Mouse (Mus musculus) MEL (cell line): ENCODE measurements at regions not wholly inside any gene's neighbourhood (a gene's known extent, or its start where the extent isn't known, plus 50 kb on each side); places are given as distances from the start of the nearest gene placed in this dataset.

Experiments
- DNase-seq: peaks from one replicate; pipeline ENCODE4 v3.0.0; 2011; ENCODE audit warnings: low read depth, low spot score
- H3K27ac ChIP-seq: 2 replicates; pipeline ENCODE4 v1.5.1; 2012; ENCODE audit warnings: low read depth, mild to moderate bottlenecking, control low read depth, low read length, moderate library complexity; ENCODE audit not compliant: control insufficient read depth
- H3K27me3 ChIP-seq, 2 experiments: fragments of 150-350 bp in 1 of 2; sonication (generic) in 1 of 2; 2 replicates each; pipeline ENCODE4 v1.6.1; 2012; ENCODE audit warnings: low read length in 2 of 2, mild to moderate bottlenecking in 2 of 2, improper control_type of control experiment in 1 of 2, moderate library complexity in 1 of 2; ENCODE audit not compliant: insufficient read depth in 2 of 2, control insufficient read depth in 1 of 2
- H3K36me3 ChIP-seq, 2 experiments: 2 replicates each; pipeline ENCODE4 v1.6.1; 2012 to 2014; ENCODE audit warnings: low read length in 2 of 2, improper control_type of control experiment in 1 of 2, inconsistent platforms in 1 of 2, mild to moderate bottlenecking in 1 of 2; ENCODE audit not compliant: insufficient read depth in 2 of 2, control insufficient read depth in 1 of 2
- H3K4me1 ChIP-seq, 2 experiments: fragments of 150-350 bp in 1 of 2; sonication (generic) in 1 of 2; 2 replicates each; pipeline ENCODE4 v1.6.1; 2012; ENCODE audit warnings: low read length in 2 of 2, improper control_type of control experiment in 1 of 2, mild to moderate bottlenecking in 1 of 2; ENCODE audit not compliant: insufficient read depth in 2 of 2, control insufficient read depth in 1 of 2
- H3K4me3 ChIP-seq, 2 experiments: fragments of 150-350 bp in 1 of 2; sonication (generic) in 1 of 2; 2 replicates each; pipeline ENCODE4 v1.5.1; 2012; ENCODE audit warnings: low read depth in 2 of 2, low read length in 2 of 2, mild to moderate bottlenecking in 2 of 2, moderate library complexity in 2 of 2, control low read depth in 1 of 2, improper control_type of control experiment in 1 of 2; ENCODE audit not compliant: control insufficient read depth in 1 of 2, insufficient read depth in 1 of 2
- H3K79me2 ChIP-seq: 2 replicates; pipeline ENCODE4 v1.6.1; 2012; ENCODE audit warnings: mild to moderate bottlenecking, low read length, moderate library complexity; ENCODE audit not compliant: control insufficient read depth, poor library complexity, insufficient read depth
- H3K9ac ChIP-seq: 2 replicates; pipeline ENCODE4 v1.6.1; 2012; ENCODE audit warnings: low read depth, mild to moderate bottlenecking, control low read depth, low read length, moderate library complexity; ENCODE audit not compliant: control insufficient read depth, poor library complexity, severe bottlenecking
- H3K9me3 ChIP-seq: fragments of 150-350 bp; sonication (generic); replicated peaks from 2 replicates; pipeline ENCODE4 v1.6.1; 2012; ENCODE audit warnings: mild to moderate bottlenecking, low read length, improper control_type of control experiment, moderate library complexity; ENCODE audit not compliant: insufficient read depth
- BHLHE40 ChIP-seq: IDR thresholded peaks from 2 replicates; pipeline ENCODE4 v1.6.1; 2012; ENCODE audit warnings: low read depth, mild to moderate bottlenecking, inconsistent platforms, low read length, improper control_type of control experiment, borderline replicate concordance
- CHD1 ChIP-seq: IDR thresholded peaks from 2 replicates; pipeline ENCODE4 v1.6.1; 2012; ENCODE audit warnings: low read depth, mild to moderate bottlenecking, inconsistent platforms, low read length, improper control_type of control experiment
- CHD2 ChIP-seq: IDR thresholded peaks from 2 replicates; pipeline ENCODE4 v1.6.1; 2011; ENCODE audit warnings: low read length, improper control_type of control experiment
- CTCF ChIP-seq, 3 experiments: IDR thresholded peaks in 2 of 3; conservative IDR thresholded peaks in 1 of 3; 2 replicates each; pipeline ENCODE4 v1.5.1; 2011 to 2012; ENCODE audit warnings: low read length in 3 of 3, low read depth in 2 of 3, mild to moderate bottlenecking in 2 of 3, improper control_type of control experiment in 1 of 3, inconsistent platforms in 1 of 3, mixed read lengths in 1 of 3, moderate library complexity in 1 of 3; ENCODE audit not compliant: control insufficient read depth in 1 of 3, insufficient read depth in 1 of 3, poor library complexity in 1 of 3, severe bottlenecking in 1 of 3
- E2F4 ChIP-seq: IDR thresholded peaks from 2 replicates; pipeline ENCODE4 v1.6.1; 2011; ENCODE audit warnings: low read depth, low read length, improper control_type of control experiment, borderline replicate concordance
- EP300 ChIP-seq, 2 experiments: IDR thresholded peaks; 2 replicates each; pipeline ENCODE4 v1.6.1; 2011; ENCODE audit warnings: improper control_type of control experiment in 2 of 2, low read length in 2 of 2, low read depth in 1 of 2, mild to moderate bottlenecking in 1 of 2
- ETS1 ChIP-seq: IDR thresholded peaks from 2 replicates; pipeline ENCODE4 v1.6.1; 2012; ENCODE audit warnings: low read depth, mild to moderate bottlenecking, inconsistent platforms, low read length, improper control_type of control experiment, moderate library complexity
- GABPA ChIP-seq: IDR thresholded peaks from 2 replicates; pipeline ENCODE4 v1.6.1; 2012; ENCODE audit warnings: low read depth, mild to moderate bottlenecking, inconsistent platforms, low read length, improper control_type of control experiment, moderate library complexity
- GATA1 ChIP-seq: IDR thresholded peaks from 2 replicates; pipeline ENCODE4 v1.6.1; 2011; ENCODE audit warnings: low read depth, low read length, improper control_type of control experiment
- HCFC1 ChIP-seq: IDR thresholded peaks from 2 replicates; pipeline ENCODE4 v1.6.1; 2012; ENCODE audit warnings: low read depth, mild to moderate bottlenecking, inconsistent platforms, low read length, improper control_type of control experiment, moderate library complexity
- JUND ChIP-seq: IDR thresholded peaks from 2 replicates; pipeline ENCODE4 v1.6.1; 2011; ENCODE audit warnings: low read depth, mild to moderate bottlenecking, improper control_type of control experiment, low read length
- KAT2A ChIP-seq: conservative IDR thresholded peaks from 2 replicates; pipeline ENCODE4 v1.6.1; 2012; ENCODE audit warnings: low read depth, low read length, improper control_type of control experiment, inconsistent platforms
- MAFK ChIP-seq: IDR thresholded peaks from 2 replicates; pipeline ENCODE4 v1.6.1; 2011; ENCODE audit warnings: low read depth, mild to moderate bottlenecking, low read length, improper control_type of control experiment, borderline replicate concordance
- MAX ChIP-seq: IDR thresholded peaks from 2 replicates; pipeline ENCODE4 v1.6.1; 2011; ENCODE audit warnings: low read length, improper control_type of control experiment
- MAZ ChIP-seq: IDR thresholded peaks from 2 replicates; pipeline ENCODE4 v1.6.1; 2012; ENCODE audit warnings: low read depth, mild to moderate bottlenecking, inconsistent platforms, low read length, improper control_type of control experiment
- MEF2A ChIP-seq: IDR thresholded peaks from 2 replicates; pipeline ENCODE4 v1.6.1; 2014; ENCODE audit warnings: low read depth, mild to moderate bottlenecking, inconsistent platforms, low read length, improper control_type of control experiment; ENCODE audit not compliant: poor library complexity, insufficient replicate concordance, severe bottlenecking; ENCODE audit errors: extremely low read depth
- MXI1 ChIP-seq: IDR thresholded peaks from 2 replicates; pipeline ENCODE4 v1.6.1; 2011; ENCODE audit warnings: mild to moderate bottlenecking, low read depth, low read length, improper control_type of control experiment
- MYB ChIP-seq: IDR thresholded peaks from 2 replicates; pipeline ENCODE4 v1.6.1; 2011; ENCODE audit warnings: mild to moderate bottlenecking, low read depth, low read length, improper control_type of control experiment
- MYC ChIP-seq: IDR thresholded peaks from 2 replicates; pipeline ENCODE4 v1.6.1; 2011; ENCODE audit warnings: low read depth, mild to moderate bottlenecking, low read length, improper control_type of control experiment, moderate library complexity
- NELFE ChIP-seq: IDR thresholded peaks from 2 replicates; pipeline ENCODE4 v1.6.1; 2011; ENCODE audit warnings: low read depth, low read length, improper control_type of control experiment
- NRF1 ChIP-seq: IDR thresholded peaks from 2 replicates; pipeline ENCODE4 v1.6.1; 2014; ENCODE audit warnings: low read depth, mild to moderate bottlenecking, inconsistent platforms, low read length, improper control_type of control experiment, moderate library complexity; ENCODE audit not compliant: poor library complexity, insufficient read depth, severe bottlenecking
- POLR2A ChIP-seq, 2 experiments: IDR thresholded peaks; 2 replicates each; pipeline ENCODE4 v1.6.1; 2011 to 2012; ENCODE audit warnings: low read length in 2 of 2, mild to moderate bottlenecking in 2 of 2, control low read depth in 1 of 2, improper control_type of control experiment in 1 of 2, low read depth in 1 of 2, moderate library complexity in 1 of 2; ENCODE audit not compliant: control insufficient read depth in 1 of 2, insufficient read depth in 1 of 2, poor library complexity in 1 of 2
- POLR2AphosphoS2 ChIP-seq: IDR thresholded peaks from 2 replicates; pipeline ENCODE4 v1.6.1; 2011; ENCODE audit warnings: low read length, improper control_type of control experiment
- POLR2AphosphoS5 ChIP-seq: IDR thresholded peaks from 2 replicates; pipeline ENCODE4 v1.6.1; 2012; ENCODE audit warnings: low read depth, borderline replicate concordance, mild to moderate bottlenecking, inconsistent platforms, low read length, moderate library complexity, mixed read lengths
- RAD21 ChIP-seq: IDR thresholded peaks from 2 replicates; pipeline ENCODE4 v1.6.1; 2011; ENCODE audit warnings: mild to moderate bottlenecking, low read depth, low read length, improper control_type of control experiment
- RCOR1 ChIP-seq: IDR thresholded peaks from 2 replicates; pipeline ENCODE4 v1.6.1; 2012; ENCODE audit warnings: low read depth, mild to moderate bottlenecking, inconsistent platforms, low read length, improper control_type of control experiment
- SIN3A ChIP-seq: IDR thresholded peaks from 2 replicates; pipeline ENCODE4 v1.6.1; 2012; ENCODE audit warnings: low read length, improper control_type of control experiment, inconsistent platforms
- SMC3 ChIP-seq: IDR thresholded peaks from 2 replicates; pipeline ENCODE4 v1.6.1; 2011; ENCODE audit warnings: low read depth, low read length, improper control_type of control experiment
- TAL1 ChIP-seq: IDR thresholded peaks from 2 replicates; pipeline ENCODE4 v1.6.1; 2012; ENCODE audit warnings: mild to moderate bottlenecking, inconsistent platforms, low read length, moderate library complexity, mixed read lengths
- TBP ChIP-seq: IDR thresholded peaks from 2 replicates; pipeline ENCODE4 v1.8.0; 2011; ENCODE audit warnings: low read depth, low read length, improper control_type of control experiment
- TCF12 ChIP-seq: IDR thresholded peaks from 2 replicates; pipeline ENCODE4 v1.6.1; 2014; ENCODE audit warnings: low read depth, mild to moderate bottlenecking, inconsistent platforms, low read length, improper control_type of control experiment, moderate library complexity
- UBTF ChIP-seq: IDR thresholded peaks from 2 replicates; pipeline ENCODE4 v1.6.1; 2012; ENCODE audit warnings: low read depth, mild to moderate bottlenecking, inconsistent platforms, low read length, improper control_type of control experiment, moderate library complexity, borderline replicate concordance; ENCODE audit not compliant: insufficient read depth
- USF1 ChIP-seq: IDR thresholded peaks from 2 replicates; pipeline ENCODE4 v1.6.1; 2014; ENCODE audit warnings: low read depth, mild to moderate bottlenecking, inconsistent platforms, low read length, improper control_type of control experiment, moderate library complexity
- USF2 ChIP-seq, 2 experiments: IDR thresholded peaks; 2 replicates each; pipeline ENCODE4 v1.6.1; 2011 to 2012; ENCODE audit warnings: improper control_type of control experiment in 2 of 2, low read length in 2 of 2, borderline replicate concordance in 1 of 2, inconsistent platforms in 1 of 2, low read depth in 1 of 2, mild to moderate bottlenecking in 1 of 2; ENCODE audit not compliant: insufficient read depth in 1 of 2
- ZC3H11A ChIP-seq: IDR thresholded peaks from 2 replicates; pipeline ENCODE4 v1.6.1; 2012; ENCODE audit warnings: low read depth, mild to moderate bottlenecking, inconsistent platforms, low read length, improper control_type of control experiment
- ZKSCAN1 ChIP-seq: IDR thresholded peaks from 2 replicates; pipeline ENCODE4 v1.6.1; 2012; ENCODE audit warnings: low read depth, mild to moderate bottlenecking, inconsistent platforms, low read length, improper control_type of control experiment, moderate library complexity
- ZMIZ1 ChIP-seq: IDR thresholded peaks from 2 replicates; pipeline ENCODE4 v1.6.1; 2012; ENCODE audit warnings: low read depth, mild to moderate bottlenecking, inconsistent platforms, low read length, improper control_type of control experiment, moderate library complexity
- ZNF384 ChIP-seq: IDR thresholded peaks from 2 replicates; pipeline ENCODE4 v1.6.1; 2012; ENCODE audit warnings: low read depth, mild to moderate bottlenecking, inconsistent platforms, low read length, improper control_type of control experiment

DNA sequence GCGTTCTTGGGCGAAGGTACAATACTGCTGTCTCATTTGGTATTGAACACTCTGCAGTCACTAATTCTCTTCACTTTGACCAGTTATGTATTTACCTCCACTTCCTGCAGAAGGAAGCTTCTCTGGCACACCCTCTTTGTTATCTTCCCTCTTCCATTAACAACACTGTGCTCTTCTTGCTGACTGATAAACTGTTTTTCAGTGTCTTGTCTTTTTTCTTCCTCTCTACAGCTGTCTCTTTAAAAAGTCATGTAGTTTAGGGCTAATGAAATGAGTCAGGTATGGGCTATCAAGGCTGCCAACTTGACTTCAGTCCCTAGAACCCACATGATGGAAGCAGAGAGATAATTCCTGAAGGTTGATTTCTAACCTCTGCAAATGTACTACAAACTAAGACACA, 370.0 kb downstream of the Izumo3 start:
- peaks cover 0 to 18% of the 10 kb centered on the region in 2 experiments; a peak in 2 of 4 replicates for H3K36me3 ChIP-seq
- H3K79me2 ChIP-seq, result no peaks in the 10 kb centered on the region
- no peak overlapping the region for H3K4me3 ChIP-seq
- H3K4me1 ChIP-seq, result peaks cover 5 to 11% of the 10 kb centered on the region in 2 experiments
- H3K27ac ChIP-seq, result peak overlapping the region; percentile 89
- no peaks in the 10 kb centered on the region for H3K27me3 ChIP-seq
- DNase-seq, result peak; percentile 83
- no peak overlapping the region for H3K9ac ChIP-seq
- no peaks in the 10 kb centered on the region for H3K9me3 ChIP-seq
- TF ChIP-seq RCOR1 (peak; percentile 53), RAD21 (no peak; the same call in 1 of the 2 replicates), ZNF384 (peak; percentile 62; the same call in 1 of the 2 replicates), UBTF (no peak), HCFC1 (no peak), MYC (0 out of 2 replicates have a peak, but pooled peaks have one; percentile 47), E2F4 (no peak), KAT2A (no peak), TAL1 (peak; percentile 47), MYB (peak; percentile 44; the same call in 1 of the 2 replicates), POLR2AphosphoS5 (no peak), CHD1 (no peak), NELFE (no peak), ZMIZ1 (no peak), GATA1 (peak; percentile 97), CTCF (IDR thresholded peaks at IDR 0.05 in 2 of 3, conservative IDR thresholded peaks at IDR 0.05 in 1 of 3; ENCODE audit: control insufficient read depth in 1 of 3, insufficient read depth in 1 of 3, low read depth in 2 of 3, low read length in 3 of 3, poor library complexity in 1 of 3, severe bottlenecking in 1 of 3) (no peak), SMC3 (no peak), CHD2 (no peak), POLR2AphosphoS2 (no peak), MAZ (no peak), BHLHE40 (no peak), MAFK (no peak), SIN3A (peak; percentile 75), TBP (no peak), TCF12 (peak; percentile 93), ETS1 (peak; percentile 89), USF2 (IDR thresholded peaks at IDR 0.05; ENCODE audit: borderline replicate concordance in 1 of 2, insufficient read depth in 1 of 2, low read depth in 1 of 2, low read length in 2 of 2) (no peak), JUND (no peak), ZKSCAN1 (no peak), NRF1 (peak; percentile 3; the same call in 1 of the 2 replicates), MEF2A (no peak), ZC3H11A (no peak), POLR2A (IDR thresholded peaks at IDR 0.05; ENCODE audit: control insufficient read depth in 1 of 2, insufficient read depth in 1 of 2, low read depth in 1 of 2, low read length in 2 of 2, poor library complexity in 1 of 2) (no peak), GABPA (no peak), EP300 (IDR thresholded peaks at IDR 0.05; ENCODE audit: low read depth in 1 of 2, low read length in 2 of 2) (peak; percentile 95), MAX (no peak), MXI1 (no peak), USF1 (no peak)
